Mouse (Mus musculus): ENCODE data around the gene Gm49368. TPM values are rescaled to one million over a fixed set of nuclear protein-coding genes. Genes with fewer than 3 reads are reported as not detected.

Gm49368 gene
- total and polyA plus RNA-seq, 3 experiments: not detected

- no peaks in the 10 kb centered on the region for H3K9me3 ChIP-seq (replicated peaks; ENCODE audit: insufficient read depth, low read length)
- no peaks in the 10 kb centered on the region for H3K36me3 ChIP-seq (ENCODE audit: control insufficient read depth in 1 of 2, insufficient read depth in 2 of 2, low read length in 2 of 2)
- no peaks in the 10 kb centered on the region for H3K79me2 ChIP-seq (ENCODE audit: control insufficient read depth, insufficient read depth, low read length, poor library complexity)
- no peak overlapping the region for H3K27ac ChIP-seq (ENCODE audit: control insufficient read depth, low read depth, low read length)
- no peak overlapping the region for H3K4me3 ChIP-seq (ENCODE audit: control insufficient read depth in 1 of 2, insufficient read depth in 1 of 2, low read depth in 2 of 2, low read length in 2 of 2)
- DNase-seq (ENCODE audit: low read depth, low spot score): no peak
- peaks cover 4 to 9% of the 10 kb centered on the region in 2 experiments; a peak in 3 of 4 replicates for H3K27me3 ChIP-seq (ENCODE audit: control insufficient read depth in 1 of 2, insufficient read depth in 2 of 2, low read length in 2 of 2)
- TF ChIP-seq BHLHE40 (IDR thresholded peaks at IDR 0.05; ENCODE audit: borderline replicate concordance, low read depth, low read length) (no peak), MAX (IDR thresholded peaks at IDR 0.05; ENCODE audit: low read length) (no peak), ZMIZ1 (IDR thresholded peaks at IDR 0.05; ENCODE audit: low read depth, low read length) (no peak)
- no peak overlapping the region for H3K9ac ChIP-seq (ENCODE audit: control insufficient read depth, low read depth, low read length, poor library complexity, severe bottlenecking)
- H3K4me1 ChIP-seq (ENCODE audit: control insufficient read depth in 1 of 2, insufficient read depth in 2 of 2, low read length in 2 of 2): no peaks in the 10 kb centered on the region
Observed at GRCm38 (mm10) chr7:128057860-128058259, 4.6 kb upstream of the Gm49368 start.

- no peaks in the 10 kb centered on the region for H3K4me1 ChIP-seq (ENCODE audit: control insufficient read depth in 1 of 2, insufficient read depth in 2 of 2, low read length in 2 of 2)
- H3K79me2 ChIP-seq (ENCODE audit: control insufficient read depth, insufficient read depth, low read length, poor library complexity): no peaks in the 10 kb centered on the region
- no peaks in the 10 kb centered on the region for H3K36me3 ChIP-seq (ENCODE audit: control insufficient read depth in 1 of 2, insufficient read depth in 2 of 2, low read length in 2 of 2)
- TF ChIP-seq NRF1 (IDR thresholded peaks at IDR 0.05; ENCODE audit: insufficient read depth, low read depth, low read length, poor library complexity, severe bottlenecking): no peak
- no peak for TF ChIP-seq CHD1 (IDR thresholded peaks at IDR 0.05; ENCODE audit: low read depth, low read length)
- no peak for TF ChIP-seq ETS1 (IDR thresholded peaks at IDR 0.05; ENCODE audit: low read depth, low read length)
- TF ChIP-seq USF2 (IDR thresholded peaks at IDR 0.05; ENCODE audit: borderline replicate concordance in 1 of 2, insufficient read depth in 1 of 2, low read depth in 1 of 2, low read length in 2 of 2): no peak
- no peak for TF ChIP-seq ZKSCAN1 (IDR thresholded peaks at IDR 0.05; ENCODE audit: low read depth, low read length)
- TF ChIP-seq TCF12 (IDR thresholded peaks at IDR 0.05; ENCODE audit: low read depth, low read length): no peak
- TF ChIP-seq MYB (IDR thresholded peaks at IDR 0.05; ENCODE audit: low read depth, low read length): no peak
- TF ChIP-seq TAL1 (IDR thresholded peaks at IDR 0.05; ENCODE audit: low read length): no peak
- TF ChIP-seq E2F4 (IDR thresholded peaks at IDR 0.05; ENCODE audit: borderline replicate concordance, low read depth, low read length): no peak
- no peak for TF ChIP-seq MYC (IDR thresholded peaks at IDR 0.05; ENCODE audit: low read depth, low read length)
- TF ChIP-seq ZMIZ1 (IDR thresholded peaks at IDR 0.05; ENCODE audit: low read depth, low read length): no peak
- TF ChIP-seq ZC3H11A (IDR thresholded peaks at IDR 0.05; ENCODE audit: low read depth, low read length): no peak
- no peak for TF ChIP-seq CTCF (IDR thresholded peaks at IDR 0.05 in 2 of 3, conservative IDR thresholded peaks at IDR 0.05 in 1 of 3; ENCODE audit: control insufficient read depth in 1 of 3, insufficient read depth in 1 of 3, low read depth in 2 of 3, low read length in 3 of 3, poor library complexity in 1 of 3, severe bottlenecking in 1 of 3)
- no peak for TF ChIP-seq CHD2 (IDR thresholded peaks at IDR 0.05; ENCODE audit: low read length)
- TF ChIP-seq SIN3A (IDR thresholded peaks at IDR 0.05; ENCODE audit: low read length): no peak
- no peak for TF ChIP-seq EP300 (IDR thresholded peaks at IDR 0.05; ENCODE audit: low read depth in 1 of 2, low read length in 2 of 2)
- TF ChIP-seq NELFE (IDR thresholded peaks at IDR 0.05; ENCODE audit: low read depth, low read length): no peak
- no peak for TF ChIP-seq MAZ (IDR thresholded peaks at IDR 0.05; ENCODE audit: low read depth, low read length)
- no peak for TF ChIP-seq MXI1 (IDR thresholded peaks at IDR 0.05; ENCODE audit: low read depth, low read length)
- no peak overlapping the region for H3K4me3 ChIP-seq (ENCODE audit: control insufficient read depth in 1 of 2, insufficient read depth in 1 of 2, low read depth in 2 of 2, low read length in 2 of 2)
- H3K9ac ChIP-seq (ENCODE audit: control insufficient read depth, low read depth, low read length, poor library complexity, severe bottlenecking): no peak overlapping the region
- H3K27me3 ChIP-seq (ENCODE audit: control insufficient read depth in 1 of 2, insufficient read depth in 2 of 2, low read length in 2 of 2): peaks cover 4 to 10% of the 10 kb centered on the region in 2 experiments; a peak in 3 of 4 replicates
- no peaks in the 10 kb centered on the region for H3K9me3 ChIP-seq (replicated peaks; ENCODE audit: insufficient read depth, low read length)
- no peak for DNase-seq (ENCODE audit: low read depth, low spot score)
- no peak overlapping the region for H3K27ac ChIP-seq (ENCODE audit: control insufficient read depth, low read depth, low read length)
Observed at GRCm38 (mm10) chr7:128058576-128058975, 3.9 kb upstream of the Gm49368 start.
